Mouse (Mus musculus) liver, embryonic 15.5 days (tissue): ENCODE data around the gene Rasgrf1. TPM values are rescaled to one million over a fixed set of nuclear protein-coding genes. Genes with fewer than 3 reads are reported as not detected.

ENCODE experiments used
- ATAC-seq: fragments of 200-750 bp; cut with Nextera tagmentation; 2 replicates; pipeline ENCODE4 v1.8.0; 2017; ENCODE audit warnings: moderate number of reproducible peaks, mild to moderate bottlenecking, moderate library complexity; ENCODE audit not compliant: insufficient read depth
- H3K27ac ChIP-seq: fragments of 300-500 bp; sonication (generic); replicated peaks from 2 replicates; pipeline ENCODE4 v1.5.1; 2015; ENCODE audit warnings: mild to moderate bottlenecking, inconsistent platforms
- H3K27me3 ChIP-seq: fragments of 300-500 bp; sonication (generic); 2 replicates; pipeline ENCODE4 v1.6.1; 2015; ENCODE audit warnings: mild to moderate bottlenecking, inconsistent platforms
- H3K36me3 ChIP-seq: fragments of 300-500 bp; sonication (generic); replicated peaks from 2 replicates; pipeline ENCODE4 v1.6.1; 2015; ENCODE audit warnings: moderate library complexity, mild to moderate bottlenecking, inconsistent platforms
- H3K4me1 ChIP-seq: fragments of 300-500 bp; sonication (generic); replicated peaks from 2 replicates; pipeline ENCODE4 v1.6.1; 2015; ENCODE audit warnings: inconsistent platforms
- H3K4me2 ChIP-seq: fragments of 300-500 bp; sonication (generic); 2 replicates; pipeline ENCODE4 v1.6.1; 2015; ENCODE audit warnings: moderate library complexity, mild to moderate bottlenecking, inconsistent platforms
- H3K4me3 ChIP-seq: fragments of 300-500 bp; sonication (generic); replicated peaks from 2 replicates; pipeline ENCODE4 v1.5.1; 2015; ENCODE audit warnings: mild to moderate bottlenecking, inconsistent platforms
- H3K9ac ChIP-seq: fragments of 300-500 bp; sonication (generic); 2 replicates; pipeline ENCODE4 v1.6.1; 2015; ENCODE audit warnings: moderate library complexity, mild to moderate bottlenecking, inconsistent platforms
- H3K9me3 ChIP-seq: fragments of 300-500 bp; sonication (generic); replicated peaks from 2 replicates; pipeline ENCODE4 v1.6.1; 2016; ENCODE audit warnings: inconsistent platforms
- WGBS: fragments of 180-500 bp; shearing (Covaris S2); methylation state at CpG from one replicate; pipeline ENCODE4 v1.1.7; 2015; ENCODE audit warnings: mixed read lengths; ENCODE audit not compliant: insufficient replicate concordance; 5-methylcytosine and 5-hydroxymethylcytosine counted together
- polyA plus RNA-seq: library from polyadenylated mRNA; unstranded; fragments of >200 nt; fragmentation: Nextera tagmentation; extraction: Ambion mirVana; gene quantifications from 2 replicates; pipeline ENCODE4 v1.2.1, GENCODE M21; 2015

Rasgrf1 gene
- polyA plus RNA-seq, 1 experiment from 2014 or later = not detected

- Histone ChIP-seq H3K4me1 (no peaks in the 10 kb centered on the region), H3K9ac (no peak overlapping the region), H3K4me2 (no peak overlapping the region), H3K36me3 (no peaks in the 10 kb centered on the region), H3K27ac (no peak overlapping the region), H3K27me3 (no peaks in the 10 kb centered on the region), H3K9me3 (no peaks in the 10 kb centered on the region), H3K4me3 (no peak overlapping the region)
- 56% methylated on average over 6 of the region's 6 CpGs for WGBS
- no peak for ATAC-seq
Observed at GRCm38 (mm10) chr9:90008138-90008537, 98.4 kb downstream of the Rasgrf1 start.

DNA sequence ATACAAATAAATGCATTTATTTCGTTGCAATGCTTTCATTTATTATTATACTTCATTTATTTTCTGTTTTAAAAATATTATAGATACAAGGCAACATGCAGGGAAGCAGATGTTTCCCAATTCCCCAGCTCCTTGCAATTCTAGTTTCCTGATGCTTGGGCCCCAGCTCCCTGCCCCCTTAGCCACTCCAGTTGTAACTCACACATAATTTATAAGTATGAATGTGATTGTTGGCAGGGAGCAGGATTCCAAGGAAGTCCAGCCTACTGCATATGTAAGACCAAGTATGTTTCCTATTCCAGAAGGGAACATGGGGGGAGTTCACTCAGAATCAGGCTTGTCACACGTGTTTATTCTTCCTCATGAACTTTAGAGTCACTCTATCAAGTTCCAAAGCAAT, 102.1 kb downstream of the Rasgrf1 start:
- Histone ChIP-seq H3K27me3 (no peaks in the 10 kb centered on the region), H3K9ac (no peak overlapping the region), H3K4me2 (no peak overlapping the region), H3K27ac (no peak overlapping the region), H3K9me3 (no peaks in the 10 kb centered on the region), H3K4me1 (no peaks in the 10 kb centered on the region), H3K4me3 (no peak overlapping the region), H3K36me3 (no peaks in the 10 kb centered on the region)
- no peak for ATAC-seq
- 34% methylated on average over 2 of the region's 2 CpGs for WGBS

GRCm38 (mm10) chr9:90014649-90015048, 104.9 kb downstream of the Rasgrf1 start:
- no peak for ATAC-seq
- 52% methylated on average over 3 of the region's 3 CpGs for WGBS

DNA sequence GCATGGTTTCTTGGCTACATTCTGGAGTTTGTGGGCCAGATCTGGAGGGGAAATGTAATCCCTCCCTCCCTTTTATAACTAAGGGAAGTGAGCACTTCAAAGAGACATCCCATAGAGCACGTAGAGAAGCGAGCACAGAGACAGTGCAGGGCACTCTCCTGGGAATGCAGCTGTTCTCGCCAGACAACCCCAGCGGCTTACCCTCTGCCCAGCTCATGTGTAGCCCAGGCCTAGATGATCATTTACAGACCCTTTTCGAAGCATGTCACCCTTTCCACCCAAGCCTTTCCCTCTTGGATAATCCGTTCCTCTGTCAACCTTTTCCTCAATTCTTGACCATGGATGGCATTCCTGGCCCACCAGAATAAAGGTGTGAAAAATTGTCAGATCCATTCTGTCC, 106.5 kb downstream of the Rasgrf1 start:
- Histone ChIP-seq H3K27me3 (no peaks in the 10 kb centered on the region), H3K4me1 (no peaks in the 10 kb centered on the region), H3K27ac (no peak overlapping the region), H3K9me3 (no peaks in the 10 kb centered on the region), H3K36me3 (no peaks in the 10 kb centered on the region), H3K4me3 (no peak overlapping the region), H3K9ac (no peak overlapping the region), H3K4me2 (no peak overlapping the region)
- WGBS = 61% methylated on average over 6 of the region's 6 CpGs
- no peak for ATAC-seq

More at GRCm38 (mm10) chr9:90014649-90015048, 104.9 kb downstream of the Rasgrf1 start:
- H3K9ac ChIP-seq = no peak overlapping the region
- H3K27ac ChIP-seq = no peak overlapping the region
- H3K27me3 ChIP-seq = no peaks in the 10 kb centered on the region
- no peak overlapping the region for H3K4me3 ChIP-seq
- H3K4me1 ChIP-seq = no peaks in the 10 kb centered on the region
- no peaks in the 10 kb centered on the region for H3K9me3 ChIP-seq
- H3K4me2 ChIP-seq = no peak overlapping the region
- H3K36me3 ChIP-seq = no peaks in the 10 kb centered on the region

DNA sequence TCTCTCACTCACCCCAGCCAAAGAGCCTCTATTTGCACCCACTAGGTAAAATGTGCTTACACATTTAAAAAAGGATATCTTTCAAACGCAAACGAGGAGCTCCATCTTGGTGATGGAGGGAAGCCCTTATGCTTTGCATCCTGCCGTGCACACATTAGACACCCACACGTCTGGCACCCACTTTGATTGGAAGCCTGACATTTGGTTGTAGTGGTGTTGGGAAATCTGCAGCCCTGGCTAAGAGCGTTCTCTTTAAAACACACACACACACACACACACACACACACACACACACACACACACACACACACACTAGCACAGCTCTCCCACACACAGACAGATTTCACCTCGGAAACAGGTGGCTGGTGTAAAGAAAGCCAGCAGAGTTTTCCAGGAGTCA, 111.2 kb downstream of the Rasgrf1 start:
- no peak for ATAC-seq
- no peak overlapping the region for H3K4me3 ChIP-seq
- H3K36me3 ChIP-seq = no peaks in the 10 kb centered on the region
- H3K9me3 ChIP-seq = no peaks in the 10 kb centered on the region
- H3K27me3 ChIP-seq = no peaks in the 10 kb centered on the region
- 57% methylated on average over 6 of the region's 6 CpGs for WGBS
- no peak overlapping the region for H3K4me2 ChIP-seq
- H3K27ac ChIP-seq = no peak overlapping the region
- no peaks in the 10 kb centered on the region for H3K4me1 ChIP-seq
- no peak overlapping the region for H3K9ac ChIP-seq

DNA sequence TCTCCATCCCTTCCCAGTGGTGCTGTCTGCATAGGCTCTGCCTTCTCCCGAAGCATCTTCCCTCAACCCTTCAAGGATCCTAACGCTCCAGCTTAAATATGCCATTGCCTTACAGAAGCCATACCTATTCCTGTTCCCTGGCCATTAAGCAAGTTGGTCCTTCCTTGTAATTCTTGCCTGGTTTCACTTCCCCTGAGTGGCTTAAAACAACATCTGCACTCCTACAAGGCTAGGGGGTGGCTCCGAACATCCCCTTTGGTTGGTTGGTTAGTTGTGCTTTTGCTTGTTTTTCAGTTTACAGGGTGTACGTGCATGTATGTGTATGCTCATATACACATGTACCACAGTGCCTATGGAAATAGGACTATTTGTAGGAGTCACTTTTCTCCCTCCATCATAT, 111.7 kb downstream of the Rasgrf1 start:
- Histone ChIP-seq H3K4me2 (no peak overlapping the region), H3K9me3 (no peaks in the 10 kb centered on the region), H3K9ac (no peak overlapping the region), H3K4me3 (no peak overlapping the region), H3K27me3 (no peaks in the 10 kb centered on the region), H3K36me3 (no peaks in the 10 kb centered on the region), H3K4me1 (no peaks in the 10 kb centered on the region), H3K27ac (no peak overlapping the region)
- ATAC-seq = no peak
- WGBS = 62% methylated on average over 4 of the region's 4 CpGs

- WGBS = 72% methylated on average over 6 of the region's 6 CpGs
Observed at GRCm38 (mm10) chr9:90027709-90028108, 118.0 kb downstream of the Rasgrf1 start.

DNA sequence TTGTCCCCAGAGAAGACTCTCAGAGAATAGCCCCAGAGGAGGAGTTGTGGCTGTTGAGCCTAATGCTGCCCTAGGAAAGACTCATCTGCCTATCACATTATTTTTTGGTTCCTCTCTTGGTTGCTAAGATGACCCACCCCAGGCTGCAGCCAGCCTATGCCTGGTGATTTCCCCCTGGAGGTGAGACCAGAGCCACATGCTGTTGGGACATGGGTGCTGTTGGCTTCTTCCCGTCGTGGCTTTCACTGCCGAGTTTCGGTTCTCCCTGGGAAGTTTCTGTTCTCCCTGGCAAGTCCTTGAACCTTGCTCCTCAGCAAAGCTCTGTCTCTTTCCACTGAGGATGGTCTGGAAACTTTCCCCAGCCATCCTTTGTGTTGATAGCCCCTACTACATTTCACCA, 124.2 kb downstream of the Rasgrf1 start:
- ATAC-seq = no peak; the same call in 1 of the 2 replicates
- Histone ChIP-seq H3K27ac (no peak overlapping the region), H3K4me2 (no peak overlapping the region), H3K4me1 (no peaks in the 10 kb centered on the region), H3K36me3 (no peaks in the 10 kb centered on the region), H3K9me3 (no peaks in the 10 kb centered on the region), H3K4me3 (no peak overlapping the region), H3K27me3 (no peaks in the 10 kb centered on the region), H3K9ac (no peak overlapping the region)
- 66% methylated on average over 4 of the region's 4 CpGs for WGBS

More at GRCm38 (mm10) chr9:90027709-90028108, 118.0 kb downstream of the Rasgrf1 start:
- Histone ChIP-seq H3K27ac (no peak overlapping the region), H3K4me3 (no peak overlapping the region), H3K36me3 (no peaks in the 10 kb centered on the region), H3K9me3 (no peaks in the 10 kb centered on the region), H3K9ac (no peak overlapping the region), H3K27me3 (no peaks in the 10 kb centered on the region), H3K4me2 (no peak overlapping the region), H3K4me1 (no peaks in the 10 kb centered on the region)
- no peak for ATAC-seq

DNA sequence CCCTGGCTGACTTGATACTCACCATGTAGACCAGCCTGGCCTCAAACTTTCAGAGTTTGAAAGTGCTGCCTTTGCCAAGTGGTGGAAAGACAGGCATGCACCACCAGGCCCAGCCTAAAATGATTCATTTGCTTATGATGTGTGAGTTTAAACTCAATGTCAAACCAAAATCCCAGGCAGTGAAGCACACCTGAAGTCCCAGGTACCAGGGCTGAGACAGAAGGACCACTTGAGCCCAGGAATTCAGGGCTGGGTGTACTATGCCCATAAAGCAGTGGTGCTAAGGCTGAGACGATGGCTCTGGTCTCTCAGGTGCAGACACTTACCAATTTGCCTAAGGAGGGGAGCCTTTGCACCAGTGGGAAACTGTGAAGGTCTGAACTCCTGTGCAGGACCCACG, 125.5 kb downstream of the Rasgrf1 start:
- H3K9ac ChIP-seq = no peak overlapping the region
- H3K4me2 ChIP-seq = no peak overlapping the region
- H3K9me3 ChIP-seq = no peaks in the 10 kb centered on the region
- no peaks in the 10 kb centered on the region for H3K4me1 ChIP-seq
- no peak overlapping the region for H3K4me3 ChIP-seq
- no peaks in the 10 kb centered on the region for H3K27me3 ChIP-seq
- 38% methylated on average over 2 of the region's 2 CpGs for WGBS
- H3K36me3 ChIP-seq = no peaks in the 10 kb centered on the region
- H3K27ac ChIP-seq = no peak overlapping the region
- no peak for ATAC-seq

DNA sequence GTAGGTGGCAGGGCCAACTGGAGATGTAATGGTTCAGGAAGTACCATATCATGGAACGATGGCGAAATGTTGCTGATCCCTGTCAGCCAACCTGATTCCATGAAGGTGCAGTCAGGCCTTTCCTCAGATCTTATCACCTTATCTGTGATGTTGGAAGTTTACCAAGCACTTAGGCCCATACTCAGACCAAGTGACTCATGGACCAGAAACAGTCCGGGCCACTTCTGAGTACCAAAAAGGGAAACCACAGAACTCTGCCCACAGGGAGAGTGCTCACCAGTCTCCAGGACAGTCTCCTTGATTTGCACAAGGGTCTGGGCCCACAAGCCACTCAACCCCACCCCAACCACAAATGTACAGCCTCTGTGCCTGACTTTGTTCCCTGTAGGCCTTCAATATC, 126.1 kb downstream of the Rasgrf1 start:
- 53% methylated on average over 3 of the region's 3 CpGs for WGBS
- Histone ChIP-seq H3K27me3 (no peaks in the 10 kb centered on the region), H3K9me3 (no peaks in the 10 kb centered on the region), H3K4me2 (no peak overlapping the region), H3K4me3 (no peak overlapping the region), H3K27ac (no peak overlapping the region), H3K36me3 (no peaks in the 10 kb centered on the region), H3K4me1 (no peaks in the 10 kb centered on the region), H3K9ac (no peak overlapping the region)
- ATAC-seq = no peak

DNA sequence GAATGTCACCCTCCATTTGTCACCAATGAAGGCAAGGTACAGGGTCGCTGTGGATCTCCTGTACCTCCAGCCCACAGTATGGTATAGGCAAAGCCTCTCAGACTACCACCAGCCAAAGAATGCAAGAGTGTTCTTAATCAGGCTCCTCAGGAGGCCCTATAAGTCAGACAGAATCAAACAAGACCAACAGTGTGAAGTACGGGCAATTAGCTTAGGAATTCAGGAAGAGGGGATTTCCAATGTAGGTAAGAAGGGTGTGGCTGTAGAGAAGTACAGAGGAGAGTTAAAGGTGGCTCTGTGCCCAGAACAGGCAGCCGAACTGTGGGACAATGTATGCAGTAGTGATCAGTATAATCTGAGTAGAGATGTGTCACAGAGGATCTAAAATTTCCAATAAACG, 126.6 kb downstream of the Rasgrf1 start:
- 59% methylated on average over 4 of the region's 4 CpGs for WGBS
- Histone ChIP-seq H3K27me3 (no peaks in the 10 kb centered on the region), H3K4me2 (no peak overlapping the region), H3K4me3 (no peak overlapping the region), H3K27ac (no peak overlapping the region), H3K4me1 (no peaks in the 10 kb centered on the region), H3K36me3 (no peaks in the 10 kb centered on the region), H3K9me3 (no peaks in the 10 kb centered on the region), H3K9ac (no peak overlapping the region)
- ATAC-seq = no peak

GRCm38 (mm10) chr9:90038535-90038934, 128.8 kb downstream of the Rasgrf1 start:
- H3K36me3 ChIP-seq = no peaks in the 10 kb centered on the region
- 48% methylated on average over 4 of the region's 4 CpGs for WGBS
- no peak overlapping the region for H3K9ac ChIP-seq
- no peak for ATAC-seq
- H3K27me3 ChIP-seq = no peaks in the 10 kb centered on the region
- H3K27ac ChIP-seq = no peak overlapping the region
- H3K4me3 ChIP-seq = no peak overlapping the region
- no peak overlapping the region for H3K4me2 ChIP-seq
- no peaks in the 10 kb centered on the region for H3K4me1 ChIP-seq
- no peaks in the 10 kb centered on the region for H3K9me3 ChIP-seq
